Mouse (Mus musculus) kidney, postnatal 10 days (tissue): ENCODE results near the gene Spata13.
A peak's percentile ranks its signal among the peaks of the same experiment; 100 is the strongest.

Experiments used
- DNase-seq: peaks from one replicate; pipeline ENCODE4 v3.0.0; 2021; ENCODE audit warnings: mixed read lengths

The Spata13 gene

GRCm38 (mm10) chr14:60752892-60753800 is 119.3 kb downstream of the Spata13 start:
- no peak for DNase-seq

- DNase-seq = no peak
Measured at GRCm38 (mm10) chr14:60753801-60754126, 120.0 kb downstream of the Spata13 start.

DNA sequence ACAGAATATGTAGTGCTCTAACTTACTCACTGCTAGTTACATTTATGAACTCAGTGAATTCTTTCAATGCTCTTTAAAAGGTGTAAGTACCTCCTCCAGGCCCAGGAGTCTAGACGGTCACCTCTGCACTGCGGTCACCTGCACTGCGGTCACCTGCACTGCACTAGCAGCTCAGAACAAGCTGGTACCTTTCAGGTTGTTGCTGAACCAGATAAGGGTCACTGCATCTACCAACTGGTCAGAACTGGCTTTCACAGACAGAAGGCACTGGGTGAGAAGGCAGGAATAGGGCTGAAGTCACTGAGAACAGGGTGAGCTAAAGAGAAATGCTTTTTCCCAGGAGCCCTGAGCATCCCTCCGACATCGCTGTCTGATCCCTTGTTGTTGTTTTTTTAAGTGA is 120.9 kb downstream of the Spata13 start:
- DNase-seq = no peak

GRCm38 (mm10) chr14:60756271-60756670 is 122.5 kb downstream of the Spata13 start:
- DNase-seq = peak; percentile 47

DNA sequence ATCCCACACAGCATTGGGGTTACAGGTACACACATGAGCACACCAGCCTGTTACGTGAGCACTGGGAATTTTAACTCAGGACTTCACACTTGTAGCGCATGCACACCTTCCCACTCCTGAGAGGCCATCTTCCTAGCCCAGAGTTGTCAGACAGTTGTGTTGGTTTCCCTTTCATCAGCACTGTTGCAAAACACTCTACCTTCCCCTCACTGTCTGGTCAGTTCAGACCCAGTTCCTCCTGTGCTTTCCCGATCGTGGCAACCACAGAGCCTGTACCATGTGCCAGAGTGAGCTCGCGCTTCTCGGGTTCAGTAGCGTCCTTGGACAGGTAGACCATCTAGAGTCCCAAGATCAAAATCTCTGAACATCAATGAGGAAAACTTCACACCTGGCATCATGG is 123.5 kb downstream of the Spata13 start:
- no peak for DNase-seq

DNA sequence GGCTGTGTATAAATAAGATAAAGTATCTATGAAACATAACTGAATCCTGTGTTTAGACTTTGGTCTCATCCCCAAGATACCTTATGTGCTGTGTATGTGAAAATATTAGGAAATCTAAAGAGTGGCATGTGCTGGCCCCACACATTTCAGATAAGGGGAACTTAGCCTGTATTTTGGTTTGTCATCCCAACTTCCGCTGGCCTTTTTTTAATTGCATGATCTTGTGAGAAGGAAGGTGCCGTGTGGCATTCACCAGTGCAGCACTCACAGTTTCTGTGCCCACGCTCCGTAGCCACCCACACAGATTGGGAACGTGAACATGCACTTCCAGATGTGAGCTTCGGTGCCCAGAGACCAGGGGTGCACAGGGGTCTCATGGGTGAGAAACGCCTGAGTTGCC is 123.9 kb downstream of the Spata13 start:
- DNase-seq = no peak

GRCm38 (mm10) chr14:60759097-60759496 is 125.3 kb downstream of the Spata13 start:
- DNase-seq = no peak

GRCm38 (mm10) chr14:60761801-60762200 is 128.0 kb downstream of the Spata13 start:
- no peak for DNase-seq

GRCm38 (mm10) chr14:60762754-60763153 is 129.0 kb downstream of the Spata13 start:
- DNase-seq = no peak

DNA sequence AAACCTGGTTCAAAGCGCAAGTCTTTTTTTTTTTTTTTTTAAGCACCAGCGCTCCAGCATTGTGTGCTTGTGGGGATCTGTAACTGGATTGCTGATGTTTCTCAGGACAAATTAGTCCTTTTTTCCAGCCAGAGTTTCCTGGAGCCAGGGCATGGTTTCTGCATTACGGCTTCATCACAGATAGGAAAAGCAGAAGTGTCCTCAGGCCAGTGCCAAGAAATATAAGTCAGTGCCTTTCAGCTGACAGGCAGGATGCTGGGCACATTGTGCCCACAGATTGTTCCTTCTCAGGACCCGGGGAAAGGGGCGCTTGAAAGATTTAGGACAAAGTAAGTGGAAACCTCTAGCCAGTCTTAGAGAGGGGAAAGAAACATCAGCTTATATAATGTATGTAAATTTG is 129.9 kb downstream of the Spata13 start:
- DNase-seq = no peak

GRCm38 (mm10) chr14:60764526-60764925 is 130.7 kb downstream of the Spata13 start:
- no peak for DNase-seq

DNA sequence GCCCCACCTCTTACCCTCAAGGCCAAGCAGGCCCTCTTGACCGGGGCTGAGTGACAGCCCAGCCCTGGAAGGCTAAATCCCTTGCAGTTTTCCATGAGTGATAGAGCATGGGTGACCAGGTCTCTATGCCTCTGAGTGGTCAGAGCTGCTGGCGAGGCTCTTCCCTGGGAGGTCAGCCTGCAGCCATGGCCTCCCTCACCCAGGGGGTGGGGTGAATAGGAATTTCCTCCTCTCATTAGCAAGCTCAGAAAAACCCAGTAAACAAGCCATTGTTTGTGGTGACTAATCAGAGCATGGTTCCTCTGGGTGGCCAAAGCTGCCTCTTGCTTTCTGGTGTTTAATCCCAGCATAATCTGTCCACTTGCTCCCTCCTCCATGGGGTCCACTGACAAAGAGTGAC is 131.2 kb downstream of the Spata13 start:
- no peak for DNase-seq

GRCm38 (mm10) chr14:60767884-60768283 is 134.1 kb downstream of the Spata13 start, which contains the start of gene C1qtnf9:
TSS of gene C1qtnf9 (plus strand) at chr14:60768134.
- no peak for DNase-seq

- DNase-seq = no peak
Measured at GRCm38 (mm10) chr14:60769340-60769739, 135.5 kb downstream of the Spata13 start.

DNA sequence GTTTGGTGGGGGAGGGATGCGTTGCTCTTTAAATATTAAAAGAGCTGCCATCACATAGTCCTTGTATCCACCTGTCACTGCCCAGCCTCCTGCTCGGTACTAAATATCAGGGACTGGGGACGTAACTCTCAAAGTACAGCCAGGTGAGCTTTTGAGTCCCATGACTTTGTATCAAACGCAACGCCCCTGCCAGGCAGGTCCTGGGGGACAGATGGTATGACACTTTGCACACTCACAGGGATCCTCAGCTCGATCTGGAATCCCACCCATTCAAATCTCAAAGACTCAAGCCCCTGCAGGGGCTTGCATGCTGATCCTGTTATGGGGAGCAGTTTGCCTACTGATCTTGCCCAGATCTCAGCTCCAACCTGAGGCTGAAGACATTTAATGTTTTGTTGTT is 136.8 kb downstream of the Spata13 start:
- no peak for DNase-seq

- DNase-seq = peak; percentile 84
Measured at GRCm38 (mm10) chr14:60771057-60771456, 137.3 kb downstream of the Spata13 start.

GRCm38 (mm10) chr14:60773476-60773875 is 139.7 kb downstream of the Spata13 start:
- DNase-seq = no peak

- DNase-seq = no peak
Measured at GRCm38 (mm10) chr14:60776521-60776920, 142.7 kb downstream of the Spata13 start.

DNA sequence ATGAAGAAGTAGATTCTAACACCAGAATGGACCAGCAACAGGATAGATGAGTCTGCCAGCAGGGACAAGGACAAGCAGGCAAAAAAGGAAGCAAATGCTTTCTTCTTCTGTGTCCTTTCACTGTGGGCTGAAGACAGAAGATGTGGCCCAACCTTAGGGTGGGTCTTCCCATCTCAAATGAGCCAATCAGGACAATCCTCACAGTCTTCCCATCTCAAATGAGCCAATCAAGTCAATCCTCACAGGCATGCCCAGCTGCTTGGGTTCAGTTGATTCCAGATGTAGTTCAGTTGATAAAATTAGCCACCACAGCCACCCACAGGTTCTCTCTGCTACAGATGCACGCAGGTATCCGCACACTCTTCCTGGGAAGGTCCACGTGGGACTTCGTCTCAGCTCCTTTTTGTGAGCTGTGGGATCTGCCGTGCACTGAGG is 143.7 kb downstream of the Spata13 start:
- DNase-seq = no peak

- DNase-seq = no peak
Measured at GRCm38 (mm10) chr14:60779198-60779597, 145.4 kb downstream of the Spata13 start.

DNA sequence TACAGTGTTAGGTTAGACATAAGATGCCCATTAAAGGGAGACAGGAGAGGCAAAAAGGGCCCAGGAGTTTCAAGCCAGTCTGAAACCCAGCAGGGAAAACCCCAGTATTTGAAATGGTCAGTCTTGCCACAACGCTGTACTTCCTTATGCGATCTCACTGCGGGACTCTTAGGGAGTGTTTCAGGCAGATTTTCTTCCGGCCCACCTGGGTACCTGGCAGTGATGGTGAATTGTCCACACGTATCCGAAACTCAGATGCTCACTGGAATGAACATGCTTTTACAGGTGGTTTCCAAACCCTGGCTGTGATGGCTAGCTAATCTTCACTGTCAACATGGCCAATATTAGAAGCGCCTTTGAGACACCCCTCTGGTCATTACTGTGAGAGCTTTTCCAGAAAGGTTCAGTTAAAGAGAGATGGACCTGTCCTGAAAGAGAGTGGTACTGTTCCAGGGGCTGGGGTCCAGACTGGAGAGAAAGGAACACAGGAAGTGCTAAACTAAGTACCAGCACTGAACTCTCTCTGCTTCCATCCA is 148.4 kb downstream of the Spata13 start:
- no peak for DNase-seq

DNA sequence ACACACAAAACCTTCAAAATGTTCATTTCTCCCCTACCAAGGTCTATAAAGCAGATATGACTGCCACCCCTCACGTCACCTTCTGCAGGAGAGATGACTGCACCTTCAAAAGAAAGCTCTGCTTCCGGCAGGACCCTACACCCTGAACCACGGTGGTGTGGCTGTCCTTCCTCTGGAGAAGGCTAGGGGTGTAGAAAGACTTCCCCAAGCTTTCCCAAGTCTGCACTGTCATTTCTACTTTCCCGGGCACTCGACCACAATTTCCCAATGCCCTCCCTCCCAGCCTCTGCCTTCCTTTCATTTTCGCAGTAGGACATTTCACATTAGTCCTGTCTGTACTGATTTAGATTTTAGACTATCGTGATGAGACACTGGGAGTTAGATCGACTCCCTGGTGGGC is 149.4 kb downstream of the Spata13 start:
- no peak for DNase-seq

DNA sequence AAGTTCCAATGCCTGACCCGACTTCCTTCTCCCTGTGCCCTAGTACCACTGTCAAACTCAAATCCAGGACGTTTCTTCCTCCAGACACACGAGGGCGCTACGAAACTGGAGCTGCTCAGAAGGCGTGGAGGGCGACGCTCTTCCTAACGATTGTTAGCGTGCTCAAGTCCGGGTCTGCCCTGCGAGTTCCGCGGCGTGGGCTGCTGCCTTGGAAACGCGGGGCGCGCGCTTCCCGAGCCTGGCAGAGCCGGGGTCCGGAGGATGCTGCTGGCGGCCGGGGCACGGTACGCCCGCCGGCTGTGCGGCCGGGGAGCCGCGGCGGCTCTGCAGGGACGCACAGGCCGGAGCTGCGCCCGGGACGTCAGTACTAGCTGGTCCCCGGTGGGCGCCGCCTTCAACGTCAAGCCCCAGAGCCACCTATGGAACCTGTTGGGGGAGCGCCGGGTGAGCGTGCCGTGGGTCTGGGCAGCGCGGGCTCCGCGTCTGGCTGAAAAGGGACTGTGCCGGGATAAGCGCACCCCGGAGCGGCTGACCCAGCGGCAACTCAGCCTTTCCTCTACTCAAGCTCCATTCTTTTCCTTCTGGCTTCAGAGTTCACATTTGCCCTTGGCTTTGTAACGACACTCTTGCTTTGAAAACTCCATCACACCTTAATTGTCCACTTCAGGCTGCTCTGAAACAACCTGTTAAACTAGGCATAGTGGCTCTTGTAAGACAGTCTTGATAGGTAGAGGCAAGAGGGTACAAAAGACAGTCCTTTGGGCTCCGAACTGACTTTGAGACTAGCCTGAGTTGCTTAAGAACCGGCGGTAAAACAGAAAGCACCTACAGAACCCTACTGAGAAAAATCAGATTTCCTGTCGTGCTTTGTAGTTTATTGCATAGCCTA is 150.9 kb downstream of the Spata13 start, which contains the start of gene Mipep:
Gene Mipep, plus strand, starts transcription at position 147 of the 889 bp plus-strand sequence.
- DNase-seq = peak; percentile 90
